Mouse (Mus musculus): ENCODE results near the gene Cfap157.

Cfap157 gene

DNA sequence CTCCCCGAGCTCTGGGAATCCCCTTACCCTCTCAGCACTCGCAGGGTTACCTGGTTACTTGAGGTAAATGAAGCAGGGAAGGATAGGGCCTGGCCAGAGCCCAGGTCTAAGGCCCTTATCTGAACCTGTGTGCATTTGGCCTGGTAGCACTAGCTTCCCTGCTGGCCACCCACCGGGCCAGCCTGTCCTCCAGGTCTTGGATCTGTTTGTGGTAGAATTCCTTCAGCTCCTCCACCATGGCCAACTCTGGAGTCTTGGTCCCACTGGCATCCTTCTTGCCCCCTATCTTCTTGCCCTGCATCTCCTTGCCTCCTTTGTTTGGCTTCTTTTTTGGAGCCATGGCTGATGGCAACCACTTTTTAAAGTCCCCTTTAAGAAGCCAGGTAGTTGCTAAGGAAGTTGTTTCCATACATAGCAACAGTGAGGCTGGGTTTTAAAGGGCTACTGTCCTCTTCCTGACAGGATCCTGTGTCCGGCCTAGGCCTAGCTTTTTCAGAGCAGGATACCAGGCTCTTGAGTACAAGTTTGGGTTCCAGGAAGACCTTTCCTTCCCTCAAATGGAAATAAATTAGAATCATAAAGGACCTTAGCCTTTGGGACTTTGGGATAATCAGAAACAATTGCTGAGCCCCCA lies at the start of gene Cfap157:
TSS of gene Cfap157 (minus strand) at position 381 of the 634 bp plus-strand sequence.
- DNase-seq (ENCODE audit: low spot score in 2 of 2) = no peak

DNA sequence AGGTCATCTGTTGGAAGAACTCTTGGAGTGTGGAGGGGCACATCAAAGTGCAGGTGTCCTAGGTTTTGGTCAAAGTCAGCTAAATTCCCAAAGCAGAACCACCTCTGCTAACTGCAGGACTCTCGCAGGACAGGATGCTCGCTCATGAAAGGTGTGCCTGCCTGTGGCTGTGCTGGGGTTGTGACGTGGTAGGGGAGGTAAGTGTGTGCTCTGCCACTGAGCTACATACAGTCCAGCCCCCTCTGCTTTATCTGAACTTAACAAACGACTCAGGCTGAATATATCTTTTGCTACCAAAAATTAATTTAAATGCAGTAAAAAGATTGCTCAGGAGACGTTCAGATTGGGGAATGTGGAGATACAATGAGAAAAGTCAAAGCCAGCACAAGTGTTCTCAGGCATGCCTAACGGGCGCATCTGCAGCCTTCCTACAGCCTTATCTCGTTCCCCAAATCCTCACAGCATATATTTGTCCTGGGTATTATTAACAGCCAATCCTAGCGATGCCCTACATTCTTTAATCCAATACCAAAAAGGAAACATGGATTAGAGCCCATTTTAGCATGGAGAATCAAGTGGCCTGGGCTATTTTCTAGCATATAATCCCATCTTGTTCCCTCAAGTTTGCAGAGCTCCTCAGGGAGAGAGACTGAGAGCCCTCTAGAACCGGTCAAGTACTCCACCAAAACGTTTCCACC lies 44.9 kb upstream of the Cfap157 start:
- DNase-seq (ENCODE audit: low spot score in 2 of 2) = no peak

DNA sequence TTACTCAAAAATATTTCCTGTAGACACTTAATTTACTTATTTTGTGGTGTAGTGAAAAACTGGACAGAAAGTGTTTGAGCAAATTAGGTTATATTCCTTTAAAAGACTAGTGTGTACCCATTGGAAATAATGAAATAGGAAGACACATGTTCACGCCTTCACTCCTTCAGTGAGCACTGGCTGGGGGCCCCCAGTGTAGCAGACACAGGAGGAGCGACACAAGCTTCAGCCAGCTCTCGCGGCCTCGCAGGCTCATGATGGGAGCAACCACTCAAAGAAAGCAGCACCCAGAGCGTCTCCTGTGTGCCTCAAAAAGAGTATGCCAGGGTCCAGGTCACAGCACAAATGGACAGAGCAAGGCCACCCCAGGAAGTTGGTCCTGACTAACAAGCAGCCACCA lies 41.6 kb upstream of the Cfap157 start:
- DNase-seq (ENCODE audit: low spot score in 2 of 2) = no peak

- DNase-seq (ENCODE audit: low spot score in 2 of 2) = no peak
Observed at GRCm38 (mm10) chr2:32824778-32825177, 40.5 kb upstream of the Cfap157 start.

- no peak for DNase-seq (ENCODE audit: low spot score in 2 of 2)
Observed at GRCm38 (mm10) chr2:32824181-32824580, 40.0 kb upstream of the Cfap157 start.

DNA sequence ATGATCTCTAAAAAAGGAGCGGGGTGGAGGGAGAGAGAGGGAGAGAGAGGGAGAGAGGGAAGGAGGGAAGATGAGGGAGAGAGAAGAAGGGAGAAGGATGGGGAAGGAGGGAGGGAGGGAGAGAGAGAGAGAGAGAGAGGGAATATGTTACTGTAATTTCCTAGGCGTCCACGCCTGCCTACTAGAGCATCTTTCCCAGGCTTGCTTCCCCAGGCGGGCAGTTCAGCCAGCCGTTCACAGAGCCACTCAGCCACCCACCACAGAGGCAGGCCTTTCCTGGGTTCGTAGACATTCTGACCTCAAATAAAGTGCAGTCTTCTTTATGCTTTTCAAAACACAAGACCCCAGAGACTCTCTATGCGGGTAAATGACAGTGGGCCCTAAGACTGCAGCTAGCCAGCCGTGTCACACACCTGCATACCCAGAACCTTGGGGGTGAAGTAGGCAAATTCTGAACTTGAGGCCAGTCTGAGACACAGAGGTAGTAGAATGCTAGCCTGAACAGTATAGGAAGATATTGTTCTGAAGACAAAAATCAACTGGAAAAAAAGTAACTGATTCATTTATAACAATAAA lies 39.4 kb upstream of the Cfap157 start:
- DNase-seq (ENCODE audit: low spot score in 2 of 2) = no peak

GRCm38 (mm10) chr2:32823153-32823552 lies 38.9 kb upstream of the Cfap157 start:
- DNase-seq (ENCODE audit: low spot score in 2 of 2) = no peak

GRCm38 (mm10) chr2:32822643-32823042 lies 38.4 kb upstream of the Cfap157 start:
- DNase-seq (ENCODE audit: low spot score in 2 of 2) = no peak

- peak in 1 of 2 experiments; percentile 39 for DNase-seq (ENCODE audit: low spot score in 2 of 2)
Observed at GRCm38 (mm10) chr2:32821041-32821802, 37.0 kb upstream of the Cfap157 start.

- no peak for DNase-seq (ENCODE audit: low spot score in 2 of 2)
Observed at GRCm38 (mm10) chr2:32818208-32818607, 34.0 kb upstream of the Cfap157 start.

- DNase-seq (ENCODE audit: low spot score in 2 of 2) = no peak
Observed at GRCm38 (mm10) chr2:32817589-32817988, 33.4 kb upstream of the Cfap157 start.

DNA sequence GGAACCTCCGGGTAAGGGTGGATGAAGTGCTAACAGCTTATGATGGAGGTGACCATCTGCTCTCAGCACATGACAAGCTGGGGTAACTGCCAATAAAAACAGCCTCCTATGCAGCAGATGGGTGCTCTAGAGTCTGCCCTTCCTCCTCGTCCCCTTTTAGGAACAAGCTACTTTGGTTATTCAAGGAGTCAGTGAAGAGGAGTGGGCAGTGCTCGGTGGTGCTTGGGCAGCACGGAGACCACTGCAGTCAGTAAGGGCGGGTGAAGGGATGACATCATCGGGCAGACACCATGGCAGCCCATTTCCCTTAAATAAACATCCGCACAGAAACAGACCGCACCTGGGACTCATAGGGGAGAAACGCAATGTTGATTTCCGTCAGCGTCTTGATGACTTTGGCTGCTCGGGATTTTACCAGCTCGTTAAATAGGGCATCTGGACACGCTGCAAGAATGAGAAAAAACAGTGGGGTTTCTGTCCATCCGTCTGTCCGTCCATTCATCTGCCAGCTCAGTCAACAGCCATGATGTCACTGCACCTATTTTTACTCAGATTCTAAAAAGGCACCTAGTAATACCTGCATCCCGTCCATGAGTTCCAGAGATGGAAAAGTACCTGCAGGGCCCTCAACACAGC lies 32.8 kb upstream of the Cfap157 start:
- DNase-seq (ENCODE audit: low spot score in 2 of 2) = peak; percentile 76 to 78

GRCm38 (mm10) chr2:32816497-32816896 lies 32.3 kb upstream of the Cfap157 start:
- DNase-seq (ENCODE audit: low spot score in 2 of 2) = no peak

GRCm38 (mm10) chr2:32811959-32812358 lies 27.7 kb upstream of the Cfap157 start:
- no peak for DNase-seq (ENCODE audit: low spot score in 2 of 2)

DNA sequence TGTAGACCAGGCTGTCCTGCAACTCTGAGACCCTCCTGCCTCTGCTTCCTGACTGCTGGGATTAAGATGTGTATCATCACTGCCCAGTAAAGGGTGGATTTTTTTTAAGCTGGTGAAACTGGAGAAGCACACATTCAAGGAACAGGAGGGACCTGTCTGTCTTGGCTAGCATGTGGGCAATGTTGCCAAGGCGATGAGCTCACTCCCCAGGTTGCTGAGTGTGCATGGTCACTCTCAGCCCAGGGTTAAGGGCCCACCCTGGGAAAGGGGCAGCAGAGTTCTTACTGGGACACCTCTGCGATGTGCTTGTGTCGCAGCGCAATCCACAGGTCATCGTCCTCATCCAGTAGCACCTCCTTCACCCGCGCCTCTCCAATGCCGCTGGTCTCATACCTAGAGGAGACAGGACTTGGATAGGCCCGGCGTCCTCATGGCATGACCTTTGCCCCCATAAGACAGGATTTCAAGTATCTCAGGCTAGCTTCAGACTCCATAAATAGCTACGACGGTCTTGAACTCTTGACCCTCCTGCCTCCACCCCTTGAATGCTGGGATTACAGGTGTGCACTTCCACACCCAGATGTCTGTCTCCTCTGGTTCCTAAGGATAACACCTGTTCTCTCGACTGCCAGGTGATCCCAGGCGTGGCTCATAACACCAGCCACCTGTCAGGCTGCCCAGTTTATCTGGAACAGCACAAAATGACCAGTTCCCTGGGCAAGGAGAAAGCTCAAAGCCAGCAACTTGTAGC lies 24.8 kb upstream of the Cfap157 start:
- no peak for DNase-seq (ENCODE audit: low spot score in 2 of 2)

DNA sequence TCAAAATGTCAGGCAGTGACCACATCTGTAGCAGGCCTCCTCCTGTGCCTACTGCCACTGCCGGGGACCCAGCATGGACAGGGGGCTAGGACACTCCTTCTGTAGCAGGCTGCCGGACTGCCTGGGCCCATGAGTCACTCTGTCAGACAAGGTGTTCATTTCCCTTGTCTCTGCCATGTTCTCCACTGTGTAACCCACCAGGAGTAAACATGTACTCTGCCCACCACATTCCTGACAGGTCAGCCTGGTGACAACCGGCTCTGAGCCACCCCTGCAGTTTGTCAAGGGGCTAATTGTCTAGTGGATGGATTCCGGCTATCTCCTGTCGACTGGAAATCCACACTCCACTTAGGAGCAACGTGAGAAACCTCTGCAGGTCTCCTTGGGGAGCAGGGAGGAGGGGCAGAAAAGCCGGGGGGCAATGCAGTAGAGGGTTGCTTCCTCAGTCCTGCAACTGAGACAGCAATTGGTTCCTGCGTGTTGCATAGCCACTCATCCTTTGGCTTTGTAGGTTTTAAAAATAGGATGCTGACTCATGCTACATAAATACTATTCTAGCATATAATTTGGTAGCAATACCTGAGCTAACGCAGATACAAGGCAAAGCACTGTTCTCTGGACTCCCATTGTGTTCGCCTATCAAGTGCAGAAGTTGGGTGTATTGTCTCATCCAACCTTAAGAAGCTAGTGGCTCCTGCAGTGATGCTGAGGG lies 14.2 kb upstream of the Cfap157 start:
- DNase-seq (ENCODE audit: low spot score in 2 of 2) = peak; percentile 44 to 46

GRCm38 (mm10) chr2:32795748-32796418 lies 11.7 kb upstream of the Cfap157 start:
- DNase-seq (ENCODE audit: low spot score in 2 of 2) = no peak

DNA sequence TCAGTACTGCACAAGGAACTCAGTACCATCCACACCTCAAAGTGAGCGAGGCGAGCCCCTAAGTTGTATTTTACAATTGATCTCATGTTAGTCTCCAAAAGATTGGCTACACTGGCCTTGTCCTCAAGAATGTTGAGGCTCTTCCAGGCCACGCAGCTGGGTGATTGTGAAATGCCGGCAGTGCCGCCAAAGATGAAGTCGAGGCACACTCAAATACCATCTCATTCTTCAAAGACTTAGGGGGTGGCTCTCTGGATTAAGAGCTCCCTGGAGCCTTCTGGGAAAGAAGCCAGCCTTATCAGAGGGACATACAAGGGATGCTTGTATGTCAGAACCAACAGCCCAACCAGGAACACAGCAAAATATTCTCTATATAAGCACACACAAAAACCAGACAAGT lies 7.1 kb upstream of the Cfap157 start:
- DNase-seq (ENCODE audit: low spot score in 2 of 2) = no peak

GRCm38 (mm10) chr2:32788581-32788980 lies 4.4 kb upstream of the Cfap157 start:
- no peak for DNase-seq (ENCODE audit: low spot score in 2 of 2)

- DNase-seq (ENCODE audit: low spot score in 2 of 2) = no peak
Observed at GRCm38 (mm10) chr2:32787176-32787575, 2.9 kb upstream of the Cfap157 start.

Data from right cerebral cortex, adult 2 months (tissue).